Mouse (Mus musculus): ENCODE measurements around the gene 3110040M04Rik. TPM values are rescaled to one million over a fixed set of nuclear protein-coding genes. Genes with fewer than 3 reads are reported as not detected.
"Not testable (repeated sequence)": the region's sequence is repeated elsewhere in the genome, so short reads cannot be mapped to it uniquely, and the experiment has no call there.

3110040M04Rik gene
- total RNA-seq, 2 experiments from 2014 or later = not detected

DNA sequence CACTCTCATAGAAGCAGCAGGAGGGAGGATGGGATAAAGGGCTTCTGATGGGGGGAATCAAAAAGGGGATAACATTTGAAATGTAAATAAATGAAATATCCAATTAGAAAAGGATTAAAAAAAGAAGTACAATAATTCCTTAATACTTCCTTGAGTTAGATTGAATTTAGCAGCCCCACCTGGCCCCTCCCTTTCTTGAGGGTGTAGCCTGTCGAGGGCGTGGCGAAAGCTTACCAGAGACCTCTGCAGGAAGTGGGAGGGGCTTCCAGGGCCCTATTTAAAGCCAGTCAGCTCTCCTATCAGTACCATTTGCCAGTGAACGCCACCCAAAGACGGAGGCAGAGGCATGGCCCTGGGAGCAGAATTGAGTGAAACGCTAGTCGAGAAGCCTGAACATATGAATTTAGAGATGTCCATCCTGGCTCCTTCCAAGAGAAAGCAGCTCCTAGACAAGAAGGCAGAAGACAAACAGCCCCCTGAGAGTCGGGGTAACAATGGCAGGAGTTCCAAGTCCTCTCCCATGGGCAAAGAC, 6.0 kb downstream of the 3110040M04Rik start, which contains the start of gene Gm47996:
Gene Gm47996 (plus strand): TSS at position 308 of the 532 bp plus-strand sequence.
- H3K4me3 ChIP-seq; DNase-seq (ENCODE audit: extremely low spot score in 1 of 2, low spot score in 2 of 2); intact Hi-C loops (cut with DNase I); H3K27ac ChIP-seq: not testable (repeated sequence)

GRCm38 (mm10) chr1:151211666-151212065, 7.7 kb downstream of the 3110040M04Rik start:
- H3K4me3 ChIP-seq; H3K27ac ChIP-seq; DNase-seq (ENCODE audit: extremely low spot score in 1 of 2, low spot score in 2 of 2); intact Hi-C loops (cut with DNase I): not testable (repeated sequence)

DNA sequence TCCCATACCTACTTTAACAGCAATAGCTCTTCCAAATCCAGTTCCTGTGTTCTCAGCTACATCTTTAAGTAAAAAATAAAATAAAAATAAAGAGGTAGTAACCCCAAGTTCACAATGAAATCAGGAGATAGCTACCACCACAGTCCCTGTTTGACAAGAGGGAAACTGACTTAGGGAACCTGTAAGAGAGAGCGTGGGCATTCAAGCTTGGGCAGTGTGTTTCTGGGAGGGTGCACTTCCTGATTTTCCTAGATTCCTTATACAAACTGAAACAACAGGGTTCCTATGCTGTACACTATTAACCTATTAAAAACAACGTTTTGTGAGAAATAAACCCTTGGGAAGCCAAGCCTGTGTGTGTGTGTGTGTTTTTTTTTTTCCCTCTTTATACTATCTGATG, 10.9 kb downstream of the 3110040M04Rik start:
- no peak for DNase-seq (ENCODE audit: extremely low spot score in 1 of 2, low spot score in 2 of 2)
- H3K27ac ChIP-seq = no peak overlapping the region
- no peak for TF ChIP-seq CTCF (IDR thresholded peaks at IDR 0.05)
- intact Hi-C loops (cut with DNase I) = no loop called here
- no peak overlapping the region for H3K4me3 ChIP-seq

DNA sequence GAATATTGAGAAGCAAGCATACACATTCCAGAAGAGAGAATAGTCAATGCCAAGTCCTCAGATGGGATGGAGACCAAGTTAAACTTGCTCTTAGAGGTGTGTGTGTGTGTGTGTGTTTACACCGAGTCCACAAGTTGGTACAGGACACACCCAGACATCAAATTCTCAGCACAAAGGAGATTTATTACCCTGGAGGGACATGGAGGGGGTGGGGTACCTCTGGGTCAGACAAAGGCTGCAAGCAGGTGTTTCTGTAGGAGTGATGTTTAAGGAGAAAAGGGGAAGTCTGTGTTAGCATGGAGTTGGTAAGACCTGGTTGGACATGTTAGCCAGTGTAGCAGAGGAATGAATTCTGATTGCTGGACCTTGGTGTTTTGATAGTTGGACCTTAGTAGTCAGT, 12.1 kb downstream of the 3110040M04Rik start:
- TF ChIP-seq CTCF (IDR thresholded peaks at IDR 0.05) = no peak
- DNase-seq (ENCODE audit: extremely low spot score in 1 of 2, low spot score in 2 of 2) = no peak
- Histone ChIP-seq H3K27ac (no peak overlapping the region), H3K4me3 (no peak overlapping the region)
- intact Hi-C loops (cut with DNase I) = no loop called here

- Histone ChIP-seq H3K27ac (no peak overlapping the region), H3K4me3 (no peak overlapping the region)
- DNase-seq (ENCODE audit: extremely low spot score in 1 of 2, low spot score in 2 of 2) = no peak
- TF ChIP-seq CTCF (IDR thresholded peaks at IDR 0.05) = no peak
- intact Hi-C loops (cut with DNase I) = no loop called here
Measured at GRCm38 (mm10) chr1:151216417-151216816, 12.5 kb downstream of the 3110040M04Rik start.

GRCm38 (mm10) chr1:151219045-151219444, 15.1 kb downstream of the 3110040M04Rik start:
- no peak for TF ChIP-seq CTCF (IDR thresholded peaks at IDR 0.05)
- no peak overlapping the region for H3K27ac ChIP-seq
- DNase-seq (ENCODE audit: extremely low spot score in 1 of 2, low spot score in 2 of 2) = no peak
- intact Hi-C loops (cut with DNase I) = no loop called here
- H3K4me3 ChIP-seq = no peak overlapping the region

DNA sequence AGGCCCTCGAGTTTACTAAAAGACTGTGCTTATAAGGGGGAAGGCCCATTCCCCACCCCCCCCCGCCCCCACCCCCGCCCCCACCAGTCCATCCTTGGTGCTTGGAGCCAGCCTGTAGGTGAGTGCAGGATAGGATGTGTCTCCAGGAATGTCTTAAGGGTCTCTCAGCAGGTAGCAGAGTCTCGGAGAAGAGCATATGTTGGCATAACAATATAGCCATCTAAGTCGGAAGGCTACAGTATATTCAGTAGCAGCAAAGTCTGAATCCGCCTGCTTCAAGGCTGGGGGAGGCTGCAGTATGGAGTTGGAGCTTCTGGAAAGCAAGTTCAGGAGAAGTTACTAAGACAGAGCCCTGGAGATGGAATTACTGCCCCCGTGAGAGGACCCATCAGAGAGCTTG, 16.2 kb downstream of the 3110040M04Rik start:
- no peak for DNase-seq (ENCODE audit: extremely low spot score in 1 of 2, low spot score in 2 of 2)
- Histone ChIP-seq H3K4me3 (no peak overlapping the region), H3K27ac (no peak overlapping the region)
- TF ChIP-seq CTCF (IDR thresholded peaks at IDR 0.05) = no peak
- intact Hi-C loops (cut with DNase I) = no loop called here

DNA sequence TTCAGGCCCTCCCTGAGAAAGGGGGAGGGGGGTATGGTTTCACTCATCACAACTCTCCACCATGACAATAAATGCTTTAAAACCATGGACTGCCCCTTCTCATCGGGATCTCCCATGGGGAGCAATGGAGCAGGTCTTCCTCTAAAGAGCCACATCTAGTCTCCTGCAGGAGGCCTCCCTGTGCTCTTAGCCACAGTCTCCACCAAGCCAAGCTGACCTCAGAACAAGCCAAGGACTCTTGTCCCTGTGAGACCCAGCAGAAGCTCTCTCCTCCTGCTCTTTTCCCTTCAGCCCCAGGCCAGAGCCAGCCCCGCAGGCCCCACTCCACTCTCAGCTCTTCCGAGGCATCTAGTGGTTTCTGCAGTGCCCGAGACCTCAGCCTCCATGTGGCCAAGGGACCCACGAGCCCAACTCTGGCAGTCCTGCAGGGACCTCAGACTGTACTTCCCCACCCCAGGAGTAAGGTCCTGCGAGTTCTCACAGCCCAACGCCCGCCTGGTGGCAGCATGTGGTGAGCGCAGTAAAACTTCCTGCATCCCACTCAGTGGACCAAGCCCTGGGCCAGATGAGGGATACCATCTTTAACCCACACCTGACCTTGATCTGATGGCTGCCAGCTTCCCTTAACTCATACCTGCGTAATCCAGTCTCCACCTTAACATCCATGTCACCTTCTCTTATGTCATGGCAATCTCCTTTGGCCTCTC, 18.8 kb downstream of the 3110040M04Rik start:
- no peak for DNase-seq (ENCODE audit: extremely low spot score in 1 of 2, low spot score in 2 of 2)
- TF ChIP-seq CTCF (IDR thresholded peaks at IDR 0.05) = no peak
- no peak overlapping the region for H3K27ac ChIP-seq
- H3K4me3 ChIP-seq = no peak overlapping the region
- intact Hi-C loops (cut with DNase I) = no loop called here

DNA sequence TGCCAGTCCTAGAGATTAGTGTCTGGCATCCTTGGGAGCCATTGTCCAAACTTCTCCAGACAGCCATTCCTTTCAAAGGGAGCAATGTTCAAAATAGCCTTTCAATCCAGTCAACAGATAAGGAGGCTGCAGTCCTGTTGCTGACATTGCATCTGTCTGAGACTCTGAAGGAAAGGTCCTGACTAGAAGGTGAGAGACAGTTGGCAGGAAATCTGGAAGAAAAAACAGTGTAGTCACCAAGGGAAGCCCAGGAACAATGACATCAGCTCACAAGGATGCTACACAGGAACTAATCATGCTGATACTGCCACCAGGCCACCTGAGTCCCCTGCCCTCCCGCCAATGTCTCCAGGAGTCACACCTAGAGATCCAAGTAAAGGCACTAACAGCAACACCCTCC, 19.5 kb downstream of the 3110040M04Rik start:
- DNase-seq (ENCODE audit: extremely low spot score in 1 of 2, low spot score in 2 of 2) = no peak
- no peak for TF ChIP-seq CTCF (IDR thresholded peaks at IDR 0.05)
- H3K4me3 ChIP-seq = no peak overlapping the region
- H3K27ac ChIP-seq = no peak overlapping the region
- intact Hi-C loops (cut with DNase I) = no loop called here

GRCm38 (mm10) chr1:151224536-151224935, 20.6 kb downstream of the 3110040M04Rik start:
- intact Hi-C loops (cut with DNase I) = no loop called here
- TF ChIP-seq CTCF (IDR thresholded peaks at IDR 0.05) = no peak
- DNase-seq (ENCODE audit: extremely low spot score in 1 of 2, low spot score in 2 of 2) = no peak
- Histone ChIP-seq H3K4me3 (no peak overlapping the region), H3K27ac (no peak overlapping the region)

- intact Hi-C loops (cut with DNase I) = no loop called here
- no peak overlapping the region for H3K4me3 ChIP-seq
- DNase-seq (ENCODE audit: extremely low spot score in 1 of 2, low spot score in 2 of 2) = no peak
- H3K27ac ChIP-seq = no peak overlapping the region
- TF ChIP-seq CTCF (IDR thresholded peaks at IDR 0.05) = no peak
Measured at GRCm38 (mm10) chr1:151227506-151227905, 23.6 kb downstream of the 3110040M04Rik start.

- H3K27ac ChIP-seq = no peak overlapping the region
- TF ChIP-seq CTCF (IDR thresholded peaks at IDR 0.05) = no peak
- H3K4me3 ChIP-seq = no peak overlapping the region
- no peak for DNase-seq (ENCODE audit: extremely low spot score in 1 of 2, low spot score in 2 of 2)
- intact Hi-C loops (cut with DNase I) = no loop called here
Measured at GRCm38 (mm10) chr1:151228320-151228989, 24.5 kb downstream of the 3110040M04Rik start.

Data from left cerebral cortex, adult 2 months (tissue).